Mouse (Mus musculus) heart, postnatal 4 days (tissue): Measurements from ENCODE around the gene Frs2. TPM values are rescaled to one million over a fixed set of nuclear protein-coding genes. Genes with fewer than 3 reads are reported as not detected.

ENCODE experiments used
- DNase-seq: peaks from one replicate; pipeline ENCODE4 v3.0.0; 2021
- total RNA-seq, 2 experiments: library from RNA; stranded (reverse); gene quantifications; 2 replicates each; pipeline ENCODE4 v1.2.3; 2021

The Frs2 gene
- total RNA-seq, 2 experiments from 2014 or later: 23.5 to 25.6 TPM

DNA sequence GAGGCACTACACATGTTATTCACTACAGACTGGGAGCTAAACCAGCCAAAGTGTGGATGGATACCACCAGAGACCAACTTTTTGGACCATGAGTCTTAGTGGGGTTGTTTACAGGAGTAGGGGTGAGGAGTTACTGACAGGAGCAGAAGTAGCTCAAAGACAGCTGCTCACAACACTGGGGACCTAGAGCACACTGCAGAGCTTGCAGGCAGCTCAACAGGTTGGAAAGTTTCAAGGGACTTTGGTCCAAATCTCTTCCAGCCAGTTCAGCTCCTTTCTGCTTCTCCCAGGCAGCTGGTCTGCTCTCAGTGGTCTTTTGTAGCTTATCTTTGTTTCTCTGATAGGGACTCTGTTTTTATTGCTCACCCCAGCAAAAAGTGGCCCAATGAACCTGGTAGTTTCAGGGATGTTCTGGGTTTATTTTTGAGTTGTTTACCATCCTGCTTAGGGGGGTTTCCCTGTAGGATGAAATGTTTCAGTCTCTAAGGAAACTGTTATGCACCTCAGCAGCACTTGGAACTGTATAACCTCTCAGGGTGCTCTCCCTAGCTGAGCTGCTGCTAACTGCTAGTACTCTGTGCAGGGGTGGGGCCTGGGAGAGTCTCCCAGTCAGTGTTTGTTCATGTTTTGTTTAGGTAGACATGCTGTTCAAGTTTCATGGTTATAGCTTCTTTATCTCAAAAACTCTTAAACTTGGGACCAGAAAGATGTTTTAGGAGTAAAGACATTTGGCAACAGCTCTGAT is 44.3 kb downstream of the Frs2 start:
- DNase-seq: no peak

DNA sequence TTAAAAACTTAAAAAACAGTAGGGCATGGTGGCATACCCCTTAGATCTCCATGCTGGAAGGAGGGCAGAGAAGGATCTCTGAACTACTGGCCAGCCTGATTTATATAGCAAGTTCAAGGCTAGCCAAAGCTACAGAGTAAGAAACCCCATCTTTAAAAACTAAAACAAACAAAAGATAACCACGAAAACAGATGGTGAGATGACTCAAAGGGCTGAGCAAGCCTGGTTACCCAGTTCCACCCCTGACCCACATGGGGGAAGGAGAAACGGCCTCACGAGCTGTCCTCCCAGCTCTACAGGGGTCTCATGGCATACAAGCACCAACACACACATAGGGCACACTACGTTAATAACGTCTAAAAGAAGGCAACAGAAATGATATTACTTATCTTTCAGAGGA is 48.2 kb downstream of the Frs2 start:
- DNase-seq: no peak

DNA sequence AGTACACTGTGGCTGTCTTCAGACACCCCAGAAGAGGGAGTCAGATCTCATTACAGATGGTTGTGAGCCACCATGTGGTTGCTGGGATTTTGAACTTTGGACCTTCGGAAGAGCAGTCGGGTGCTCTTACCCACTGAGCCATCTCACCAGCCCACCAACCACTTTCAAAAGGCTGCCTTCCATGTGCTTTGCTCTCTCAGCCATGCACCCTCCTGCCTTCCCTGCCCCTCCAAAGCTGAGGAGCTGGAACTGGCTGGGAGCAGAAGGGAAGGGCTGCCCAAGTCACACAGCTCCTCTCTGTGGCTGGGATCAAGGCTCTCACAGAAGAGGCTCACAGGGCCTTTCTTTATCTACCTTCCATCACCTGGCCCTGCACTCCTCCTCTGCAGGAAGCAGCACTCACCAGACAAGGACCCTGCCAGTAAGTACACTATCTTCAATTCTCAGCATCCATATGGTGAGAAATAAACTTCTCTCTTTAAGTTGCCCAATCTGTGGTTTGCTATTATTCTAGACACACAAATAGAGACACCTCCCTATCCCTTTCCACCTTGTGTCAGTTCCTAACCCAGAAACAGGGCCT is 51.1 kb downstream of the Frs2 start:
- no peak for DNase-seq

DNA sequence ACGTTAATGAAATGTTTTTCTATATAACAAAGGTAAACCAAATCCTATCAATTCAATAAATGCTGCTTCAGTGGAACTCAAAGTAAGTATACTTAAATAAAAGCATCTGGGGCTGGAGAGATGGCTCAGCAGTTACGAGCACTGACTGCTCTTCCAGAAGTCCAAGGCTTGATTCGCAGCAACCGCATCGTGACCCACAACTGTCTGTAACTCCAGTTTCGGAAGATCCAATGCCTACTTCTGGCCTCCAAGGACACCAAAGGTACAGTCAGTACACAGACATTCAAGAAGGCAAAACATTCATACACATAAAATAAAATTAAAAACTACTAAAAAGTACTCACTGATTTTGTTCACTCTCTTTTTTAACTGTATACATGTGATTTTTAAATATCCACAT is 52.2 kb downstream of the Frs2 start:
- no peak for DNase-seq

DNA sequence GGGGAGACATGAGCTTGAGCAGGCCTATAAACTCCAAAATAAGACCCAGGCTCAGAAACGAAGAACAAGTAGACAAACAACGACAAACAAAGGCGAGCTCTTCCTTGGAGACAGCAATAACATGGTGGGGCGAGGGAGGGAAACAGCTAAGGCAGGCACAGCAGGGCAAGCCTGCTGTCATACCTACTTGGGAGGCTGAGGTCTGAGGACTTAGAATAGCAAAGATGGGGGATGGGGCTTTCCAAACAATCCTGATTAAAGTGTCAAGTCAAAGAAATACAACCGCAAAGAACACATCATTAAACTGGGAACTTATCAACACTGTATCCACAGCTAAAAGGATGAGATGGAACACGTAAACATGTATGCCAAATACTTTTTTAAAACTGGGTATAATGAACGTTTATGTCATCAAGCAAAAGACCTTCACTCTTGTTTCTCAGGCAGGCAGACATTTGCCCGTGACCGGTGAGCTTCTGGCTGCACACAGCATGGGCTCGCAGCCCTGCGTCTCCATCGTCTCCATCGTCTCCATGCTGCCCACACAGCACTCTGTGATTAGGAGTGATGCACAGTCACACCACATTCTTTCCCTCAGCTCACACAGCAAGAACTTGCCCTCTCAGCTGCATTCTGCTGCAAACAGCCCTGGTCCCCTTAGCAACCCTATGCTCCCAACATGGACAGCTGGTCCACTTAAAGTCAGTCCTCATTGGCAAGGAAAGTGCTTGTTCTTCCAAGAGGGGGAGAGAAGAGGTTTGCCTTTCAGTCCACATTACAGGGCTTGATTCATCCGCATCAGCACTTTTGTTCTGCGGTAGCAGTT is 53.6 kb downstream of the Frs2 start:
- DNase-seq: peak; percentile 53

DNA sequence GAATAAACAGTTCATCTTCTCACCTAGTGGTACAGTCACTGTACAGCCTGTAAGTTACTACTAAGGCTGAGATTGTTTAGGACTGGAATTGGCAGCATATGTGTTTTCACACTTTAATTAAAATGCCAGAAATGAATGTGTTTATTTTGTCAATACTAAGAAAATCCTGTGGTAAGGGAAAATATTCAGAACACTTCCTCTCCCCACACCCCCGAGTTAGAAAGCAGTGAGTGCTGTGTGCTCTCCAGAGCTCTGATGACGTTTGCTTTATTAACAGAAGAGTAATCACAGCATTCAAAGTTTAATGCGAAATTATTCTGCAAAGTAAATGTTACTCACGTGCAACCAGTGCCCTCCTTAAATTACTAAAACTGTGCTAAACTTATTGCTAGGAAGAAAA is 58.7 kb downstream of the Frs2 start:
- no peak for DNase-seq

DNA sequence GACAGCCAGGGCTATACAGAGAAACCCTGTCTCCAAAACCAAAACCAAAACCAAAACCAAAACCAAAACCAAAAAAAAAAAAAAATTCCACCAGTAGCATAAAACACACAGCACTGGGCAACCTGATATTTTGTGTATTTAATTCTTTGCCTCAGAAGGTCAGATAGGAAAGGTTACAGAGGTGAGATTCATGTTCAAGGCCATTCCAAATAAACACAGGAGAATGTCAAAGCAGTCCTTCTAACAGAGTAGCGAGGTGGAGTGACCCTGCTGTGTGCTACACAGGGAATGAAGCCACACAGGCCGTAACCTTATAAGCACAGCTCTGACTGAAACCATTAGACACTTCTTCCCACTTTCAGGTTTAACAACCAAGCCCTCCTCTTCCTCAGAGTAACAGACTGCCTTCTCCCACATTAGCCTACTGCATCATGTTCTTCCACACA is 66.4 kb downstream of the Frs2 start:
- no peak for DNase-seq

DNA sequence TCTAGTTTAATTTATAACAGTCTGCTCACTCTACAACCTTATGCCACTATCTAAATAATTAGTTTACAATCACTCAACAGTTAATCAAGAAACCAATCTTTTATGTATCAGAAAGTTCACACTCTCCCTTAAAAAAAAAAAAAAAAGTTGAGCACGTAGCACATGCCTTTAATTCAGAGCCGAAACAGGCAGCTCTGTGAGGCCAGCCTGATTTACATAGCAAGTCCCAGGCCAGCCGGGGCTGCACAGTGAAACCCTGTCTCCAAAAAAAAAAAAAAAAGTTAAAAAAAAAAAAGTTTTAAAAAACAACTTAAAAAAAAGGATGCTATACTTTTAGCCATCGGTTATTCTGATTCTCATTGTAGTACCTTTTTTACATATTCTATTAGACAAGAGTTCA is 67.0 kb downstream of the Frs2 start:
- DNase-seq: no peak

DNA sequence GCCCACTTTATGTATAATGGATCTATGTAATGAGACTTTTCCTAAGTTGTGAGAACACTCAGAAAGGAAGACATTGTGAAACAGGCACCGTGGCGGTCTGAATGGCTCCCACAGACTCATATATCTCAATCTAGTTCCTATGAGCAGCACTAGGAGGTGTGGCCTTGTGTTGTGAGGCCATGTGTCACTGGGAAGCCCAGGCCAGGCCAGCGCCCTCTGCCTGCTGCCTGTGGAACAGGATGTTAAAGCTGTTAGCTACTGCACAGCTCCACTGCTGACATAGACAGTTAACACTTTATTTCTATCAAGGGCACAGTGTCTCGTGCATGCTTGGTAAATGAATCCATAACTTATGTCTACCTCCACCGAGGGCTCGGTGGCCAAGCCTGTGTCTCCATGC is 70.0 kb downstream of the Frs2 start:
- peak; percentile 65 for DNase-seq

DNA sequence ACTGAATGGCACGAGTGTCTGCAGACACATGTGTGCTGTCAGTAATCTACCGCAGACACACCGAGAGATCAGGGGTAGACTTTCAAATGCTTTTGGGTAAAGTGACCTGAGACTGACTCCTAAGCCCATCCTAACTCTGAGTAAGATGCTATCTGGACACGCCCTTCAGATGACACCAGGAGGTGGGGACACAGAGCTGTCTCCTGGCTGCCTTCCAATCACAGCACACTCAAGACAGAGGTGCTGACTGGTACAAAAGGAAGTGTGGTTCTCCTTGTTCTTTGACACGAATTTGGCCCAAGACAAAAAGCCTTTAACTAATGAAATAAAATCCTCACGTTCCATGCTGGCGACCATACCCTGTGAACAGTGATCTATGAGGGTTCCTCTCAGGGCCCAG is 75.2 kb downstream of the Frs2 start:
- no peak for DNase-seq

DNA sequence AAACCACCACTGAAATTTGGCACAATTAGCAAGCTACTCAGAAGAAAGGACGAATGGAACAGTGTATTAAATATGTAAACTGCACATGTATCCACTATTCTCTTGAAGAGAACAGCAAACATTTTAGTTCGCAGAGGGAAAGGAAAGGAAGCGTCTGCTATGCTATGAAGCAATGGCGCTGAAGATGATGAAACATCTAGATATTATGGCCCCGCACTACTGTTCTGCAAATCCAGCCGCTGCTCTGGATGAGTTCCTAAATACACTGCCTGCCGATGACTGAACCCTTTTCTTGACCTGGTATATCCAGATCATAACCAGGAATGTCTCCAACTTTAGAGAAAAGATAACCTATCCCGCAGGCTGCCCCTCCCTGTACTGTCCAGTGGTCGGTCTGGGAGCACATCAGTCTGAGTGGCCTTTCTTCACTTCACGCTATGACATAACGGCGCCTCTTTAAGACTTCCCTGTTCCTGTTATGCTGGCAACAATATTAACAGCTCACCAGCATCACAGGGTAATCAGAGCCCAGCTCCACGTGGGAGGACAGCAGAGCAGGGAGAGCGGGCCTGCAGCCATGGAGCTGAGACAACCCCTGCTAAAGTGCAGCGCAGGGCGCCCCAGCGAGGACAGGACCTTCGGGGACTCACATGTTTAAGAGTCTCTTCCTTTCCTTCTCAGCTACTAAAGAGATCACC is 76.0 kb downstream of the Frs2 start:
- DNase-seq: no peak

DNA sequence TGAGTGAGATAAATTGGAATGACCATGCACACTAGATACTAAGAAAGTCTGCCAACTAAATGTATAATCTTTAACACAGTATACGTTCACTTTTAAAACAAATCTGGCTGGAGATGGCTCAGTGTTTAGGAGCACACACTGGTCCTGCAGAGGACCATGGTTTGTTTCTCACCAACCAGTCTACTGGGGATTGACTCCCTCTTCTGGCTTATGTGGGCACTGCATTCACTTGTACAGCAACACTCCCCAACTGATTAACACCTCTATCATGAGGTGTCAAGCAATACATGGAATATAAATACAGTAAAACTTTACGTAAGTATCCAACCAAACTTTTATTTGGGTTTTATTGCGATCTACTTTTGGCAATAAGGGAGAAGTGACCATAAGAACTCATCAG is 79.2 kb downstream of the Frs2 start:
- no peak for DNase-seq

DNA sequence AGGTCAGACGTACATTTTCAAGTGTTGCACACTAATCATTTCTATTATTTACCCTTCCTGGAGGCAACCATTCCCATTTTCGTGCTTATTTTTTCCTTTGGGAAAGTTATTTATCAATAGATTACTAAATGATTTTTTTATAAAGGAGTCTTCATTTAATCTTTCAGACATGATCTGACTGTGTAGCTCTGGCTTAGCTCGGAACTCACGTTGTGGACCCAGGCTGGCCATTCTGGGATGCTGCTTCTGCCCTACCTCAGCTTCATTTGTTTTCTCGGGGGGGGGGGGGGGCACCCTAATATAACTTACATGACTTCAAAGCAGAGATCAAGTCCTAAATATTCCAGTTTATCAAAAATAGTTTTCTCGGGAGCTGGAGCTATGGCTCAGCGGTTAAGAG is 84.3 kb downstream of the Frs2 start:
- DNase-seq: no peak

DNA sequence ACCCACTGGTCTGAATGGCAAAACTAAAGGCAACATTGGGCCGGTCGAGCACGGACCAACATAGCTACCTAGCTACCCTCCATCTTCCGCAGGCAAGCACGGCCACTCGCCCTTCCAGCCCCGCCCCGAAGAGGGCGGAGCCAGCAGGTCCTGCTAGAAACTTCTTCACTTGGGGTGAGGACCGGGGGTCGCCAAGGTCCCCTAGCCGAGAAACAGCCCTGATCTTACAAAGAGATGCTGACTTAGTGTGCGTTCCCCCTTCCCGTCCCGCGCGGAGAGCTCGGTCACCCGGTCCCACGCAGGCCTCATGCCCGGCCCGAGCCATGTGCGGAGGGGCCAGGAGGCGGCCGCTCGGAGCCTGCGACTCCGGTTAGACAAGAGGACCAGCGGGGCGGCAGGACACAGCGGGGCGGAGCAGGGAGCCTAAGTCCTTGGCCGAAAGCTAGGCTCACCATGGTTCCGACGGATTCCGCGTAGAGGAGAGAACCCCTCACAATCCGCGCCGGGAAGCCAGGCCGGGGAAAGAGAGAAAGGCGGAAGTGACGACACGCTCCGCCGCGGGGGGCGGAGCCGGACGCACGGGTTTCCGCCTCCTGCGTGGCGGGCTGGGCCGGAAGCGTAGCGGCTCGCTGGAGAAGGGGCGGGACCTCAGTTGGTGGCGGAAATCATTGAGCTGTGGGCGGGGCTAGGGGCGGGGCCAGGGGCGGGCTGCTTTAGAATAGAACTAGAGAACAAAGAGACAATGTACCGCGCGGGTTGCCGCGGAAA is 84.9 kb downstream of the Frs2 start, which contains the start of gene Cct2:
Cct2 (minus strand) TSS at position 561 of the 768 bp plus-strand sequence.
- DNase-seq: peak; percentile 94

DNA sequence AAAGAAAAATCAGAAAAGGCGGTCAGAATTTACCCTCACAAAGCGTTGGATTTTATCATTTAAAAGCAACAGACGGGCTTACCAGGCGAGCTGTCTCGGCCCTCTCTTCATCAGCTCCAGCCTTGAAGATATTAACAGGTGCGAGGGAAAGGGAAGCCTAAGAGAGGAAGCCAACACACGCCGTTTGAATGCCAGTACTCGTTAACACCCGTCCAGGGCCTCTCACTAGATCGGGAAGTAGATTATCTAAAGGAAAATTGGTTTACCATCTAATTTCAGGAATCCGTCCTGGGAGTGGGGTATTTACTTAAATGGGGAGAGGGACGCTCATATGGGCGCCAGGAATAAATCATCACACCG is 85.5 kb downstream of the Frs2 start:
- DNase-seq: no peak

DNA sequence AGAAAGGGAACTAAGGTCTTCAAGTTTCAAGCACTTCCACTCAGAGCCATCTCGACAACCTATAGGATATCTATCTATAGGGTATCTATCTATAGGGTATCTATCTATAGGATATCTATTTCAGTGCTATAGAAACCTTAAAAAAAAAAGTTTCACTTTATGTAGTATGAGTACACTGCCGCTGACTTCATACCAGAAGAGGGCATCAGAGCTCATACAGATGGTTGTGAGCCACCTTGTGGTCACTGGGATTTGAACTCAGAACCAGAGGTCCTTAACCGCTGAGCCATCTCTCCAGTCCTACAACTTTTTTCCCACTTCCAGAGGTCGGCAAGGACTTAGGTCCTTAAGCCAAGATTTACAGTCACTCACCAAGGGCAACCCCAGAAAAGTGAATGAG is 92.7 kb downstream of the Frs2 start:
- no peak for DNase-seq

DNA sequence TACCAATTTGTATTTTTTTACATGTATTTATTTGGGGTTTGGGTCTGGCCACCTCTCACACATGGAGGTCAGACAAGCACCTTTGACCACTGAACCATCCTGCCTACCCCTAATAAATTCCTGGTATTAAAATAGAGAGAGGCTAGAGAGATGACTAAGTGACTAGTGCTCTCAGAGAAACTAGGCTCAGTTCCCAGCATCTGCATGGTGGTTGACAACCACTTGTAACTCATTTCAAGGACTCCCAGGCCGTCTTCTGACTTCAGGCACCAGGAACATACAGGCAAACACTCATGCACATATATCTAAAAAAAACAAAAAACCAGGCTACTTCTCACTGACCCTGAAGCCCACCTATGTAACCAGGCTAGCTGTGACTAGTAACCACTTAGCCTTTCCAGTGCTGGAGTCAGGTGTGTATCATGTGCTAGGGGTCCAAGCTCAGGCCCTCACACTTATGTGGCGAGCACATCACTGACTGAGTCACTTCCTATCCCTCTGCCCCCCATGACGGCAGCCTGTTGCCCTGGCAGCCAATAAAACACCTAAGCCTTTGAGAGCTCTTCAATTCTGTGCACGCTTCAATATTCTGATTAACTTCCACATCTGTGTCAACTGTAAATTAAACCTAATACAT is 98.3 kb downstream of the Frs2 start:
- no peak for DNase-seq

DNA sequence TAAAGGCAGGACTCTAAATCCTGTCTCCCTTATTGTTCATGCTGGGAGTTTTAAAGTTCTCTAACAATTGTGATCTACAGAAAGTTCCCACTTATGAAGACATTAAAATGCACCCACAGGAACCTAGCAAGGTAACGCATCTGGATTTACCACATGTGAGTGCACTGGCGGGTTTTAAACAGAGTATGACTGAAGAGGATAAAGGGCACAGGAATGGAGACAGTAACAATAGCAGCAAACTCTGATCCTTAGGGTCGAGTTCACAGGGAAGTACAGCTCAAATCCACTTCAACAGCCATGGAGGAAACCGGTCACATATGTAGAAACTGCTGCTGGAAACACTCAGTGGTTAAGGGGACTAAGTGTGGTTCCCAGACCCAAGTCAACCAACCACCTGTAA is 99.1 kb downstream of the Frs2 start:
- no peak for DNase-seq

DNA sequence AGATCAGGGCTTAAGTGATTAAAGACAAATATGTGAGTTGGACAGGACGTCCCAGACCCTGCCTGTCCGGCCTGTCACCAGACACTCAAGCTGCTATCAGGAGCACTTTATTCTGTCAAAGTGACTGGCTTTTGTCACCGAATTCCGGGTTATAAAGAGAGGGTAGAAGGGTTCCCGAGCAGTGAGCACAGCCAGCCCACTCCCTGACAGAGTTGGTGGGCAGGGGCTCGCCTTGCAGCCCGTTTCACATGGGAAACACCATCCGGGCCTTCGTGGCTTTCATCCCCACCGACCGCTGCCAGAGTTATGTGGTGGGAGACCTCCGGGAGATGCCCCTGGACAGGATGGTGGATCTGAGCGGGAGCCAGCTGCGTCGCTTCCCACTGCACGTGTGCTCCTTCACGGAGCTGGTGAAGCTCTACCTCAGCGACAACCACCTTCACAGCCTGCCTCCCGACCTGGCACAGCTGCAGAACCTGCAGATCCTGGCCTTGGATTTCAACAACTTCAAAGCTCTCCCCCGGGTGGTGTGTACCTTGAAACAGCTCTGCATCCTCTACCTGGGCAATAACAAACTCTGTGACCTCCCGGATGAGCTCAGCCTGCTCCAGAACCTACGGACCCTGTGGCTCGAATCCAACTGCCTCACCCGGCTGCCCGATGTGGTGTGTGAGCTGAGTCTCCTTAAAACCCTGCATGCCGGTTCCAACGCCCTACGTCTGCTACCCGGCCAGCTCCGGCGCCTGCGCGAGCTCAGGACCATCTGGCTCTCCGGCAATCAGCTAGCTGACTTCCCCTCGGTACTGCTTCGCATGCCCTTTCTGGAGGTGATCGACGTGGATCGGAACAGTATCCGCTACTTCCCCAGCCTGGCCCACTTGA is 102.9 kb downstream of the Frs2 start, which contains the start of gene Lrrc10:
Lrrc10 (plus strand) TSS at position 167 of the 882 bp plus-strand sequence.
- peak; percentile 67 for DNase-seq

DNA sequence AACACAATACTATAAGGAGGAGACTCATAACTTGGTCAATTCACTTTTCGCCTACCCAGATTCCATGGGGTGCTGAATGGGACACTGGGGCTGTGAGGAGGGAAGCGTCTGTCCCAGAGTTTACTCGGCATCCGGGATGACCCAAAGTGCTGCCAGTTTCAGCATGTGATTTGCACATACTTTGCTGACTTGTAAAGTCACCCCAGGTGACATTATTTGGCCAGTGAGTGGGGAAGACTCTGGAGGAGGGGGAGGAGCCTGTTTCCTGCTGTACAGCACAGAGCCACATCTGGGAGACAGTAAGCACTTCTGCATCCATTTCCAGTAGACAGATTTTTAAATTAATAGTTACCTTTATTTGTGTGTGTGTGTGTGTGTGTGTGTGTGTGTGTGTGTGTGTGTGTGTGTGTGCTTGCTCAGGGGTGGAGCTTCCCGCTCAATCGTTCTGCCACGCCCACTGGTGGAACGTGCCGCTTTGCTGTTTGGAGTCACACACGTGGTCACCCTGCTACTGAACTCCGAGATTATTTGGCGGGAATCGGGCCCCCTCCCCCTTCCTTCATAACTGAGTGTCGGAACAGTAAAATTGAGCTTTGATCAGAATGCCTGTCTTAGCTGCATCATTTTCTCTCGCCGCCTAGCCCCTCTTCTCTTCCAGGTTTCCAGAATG is 104.7 kb downstream of the Frs2 start:
- DNase-seq: peak; percentile 74
